Mouse (Mus musculus) spleen, postnatal 4 days (tissue): ENCODE results near the gene Rad17.

Source experiments
- DNase-seq, 2 experiments: peaks; one replicate each; pipeline ENCODE4 v3.0.0; 2022; ENCODE audit warnings: low spot score in 2 of 2

Gene Rad17

GRCm38 (mm10) chr13:100616181-100617087, 34.4 kb downstream of the Rad17 start, which contains the start of gene Marveld2:
Gene Marveld2 (minus strand): TSS chr13:100616971.
- DNase-seq: peak; percentile 36 to 78

GRCm38 (mm10) chr13:100612903-100613302, 37.9 kb downstream of the Rad17 start:
- no peak for DNase-seq

- no peak for DNase-seq
Observed at GRCm38 (mm10) chr13:100612251-100612650, 38.6 kb downstream of the Rad17 start.

GRCm38 (mm10) chr13:100611266-100611665, 39.6 kb downstream of the Rad17 start:
- no peak for DNase-seq

- no peak for DNase-seq
Observed at GRCm38 (mm10) chr13:100607756-100608155, 43.1 kb downstream of the Rad17 start.

GRCm38 (mm10) chr13:100605845-100606244, 45.0 kb downstream of the Rad17 start:
- no peak for DNase-seq

- no peak for DNase-seq
Observed at GRCm38 (mm10) chr13:100603738-100604095, 47.1 kb downstream of the Rad17 start.

- no peak for DNase-seq
Observed at GRCm38 (mm10) chr13:100603031-100603737, 47.7 kb downstream of the Rad17 start.

- DNase-seq: no peak
Observed at GRCm38 (mm10) chr13:100602239-100602902, 48.5 kb downstream of the Rad17 start.

- DNase-seq: no peak
Observed at GRCm38 (mm10) chr13:100601034-100601433, 49.8 kb downstream of the Rad17 start.

- no peak for DNase-seq
Observed at GRCm38 (mm10) chr13:100600317-100600716, 50.5 kb downstream of the Rad17 start.

GRCm38 (mm10) chr13:100597284-100597683, 53.6 kb downstream of the Rad17 start:
- no peak for DNase-seq

- DNase-seq: no peak
Observed at GRCm38 (mm10) chr13:100595552-100595885, 55.3 kb downstream of the Rad17 start.

- no peak for DNase-seq
Observed at GRCm38 (mm10) chr13:100594838-100595551, 55.9 kb downstream of the Rad17 start.

- no peak for DNase-seq
Observed at GRCm38 (mm10) chr13:100594041-100594792, 56.6 kb downstream of the Rad17 start.

GRCm38 (mm10) chr13:100588646-100589045, 62.2 kb downstream of the Rad17 start:
- no peak for DNase-seq

GRCm38 (mm10) chr13:100582144-100582543, 68.7 kb downstream of the Rad17 start:
- no peak for DNase-seq

GRCm38 (mm10) chr13:100581701-100582100, 69.2 kb downstream of the Rad17 start:
- no peak for DNase-seq

- DNase-seq: no peak
Observed at GRCm38 (mm10) chr13:100579951-100580350, 70.9 kb downstream of the Rad17 start.

GRCm38 (mm10) chr13:100579220-100579619, 71.6 kb downstream of the Rad17 start:
- DNase-seq: no peak

GRCm38 (mm10) chr13:100575950-100576349, 74.9 kb downstream of the Rad17 start:
- no peak for DNase-seq
